Mouse (Mus musculus) ES-Bruce4 (cell line): Measurements from ENCODE around the gene Ccnt2.

Source experiments
- CTCF ChIP-seq: IDR thresholded peaks from one replicate; pipeline ENCODE4 v1.8.1; 2011; ENCODE audit warnings: low read depth, low read length
- EP300 ChIP-seq: IDR thresholded peaks from 2 replicates; pipeline ENCODE4 v1.6.1; 2011; ENCODE audit warnings: low read depth, low read length; ENCODE audit not compliant: insufficient read depth
- POLR2A ChIP-seq: IDR thresholded peaks from one replicate; pipeline ENCODE4 v1.8.1; 2011; ENCODE audit warnings: low read length; ENCODE audit not compliant: insufficient read depth

DNA sequence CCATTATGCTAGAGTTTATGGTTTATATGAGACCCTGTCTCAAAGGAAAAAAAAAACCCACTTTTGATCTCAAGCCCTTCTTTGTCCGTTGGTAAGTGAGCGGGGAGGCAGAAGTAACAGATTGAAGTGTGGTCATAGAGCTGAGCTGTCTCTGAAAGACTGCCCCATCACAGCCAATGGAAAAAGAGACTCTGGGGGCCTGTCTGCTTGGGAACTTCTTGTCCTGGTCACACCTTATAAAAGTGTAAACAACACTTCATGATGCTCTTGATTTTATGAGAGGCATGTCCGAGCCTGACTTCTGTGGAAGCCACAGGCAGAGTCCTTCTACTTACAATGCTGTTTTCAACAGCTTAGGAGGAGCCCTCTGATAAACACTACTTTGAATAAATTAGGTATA lies 42.9 kb upstream of the Ccnt2 start:
- no peak for TF ChIP-seq EP300
- no peak for TF ChIP-seq POLR2A
- TF ChIP-seq CTCF = no peak
